Mouse (Mus musculus) adrenal gland (tissue): ENCODE measurements at regions not wholly inside any gene's neighbourhood (a gene's known extent, or its start where the extent isn't known, plus 50 kb on each side); places are given as distances from the start of the nearest gene placed in this dataset.
"Not testable (repeated sequence)": the region's sequence is repeated elsewhere in the genome, so short reads cannot be mapped to it uniquely, and the experiment has no call there.

Experiments
- intact Hi-C: fragments of 180-260 bp; cut with DNase I; formaldehyde crosslinking; loops from one replicate; pipeline ENCODE4 v1.15.1; 2025

DNA sequence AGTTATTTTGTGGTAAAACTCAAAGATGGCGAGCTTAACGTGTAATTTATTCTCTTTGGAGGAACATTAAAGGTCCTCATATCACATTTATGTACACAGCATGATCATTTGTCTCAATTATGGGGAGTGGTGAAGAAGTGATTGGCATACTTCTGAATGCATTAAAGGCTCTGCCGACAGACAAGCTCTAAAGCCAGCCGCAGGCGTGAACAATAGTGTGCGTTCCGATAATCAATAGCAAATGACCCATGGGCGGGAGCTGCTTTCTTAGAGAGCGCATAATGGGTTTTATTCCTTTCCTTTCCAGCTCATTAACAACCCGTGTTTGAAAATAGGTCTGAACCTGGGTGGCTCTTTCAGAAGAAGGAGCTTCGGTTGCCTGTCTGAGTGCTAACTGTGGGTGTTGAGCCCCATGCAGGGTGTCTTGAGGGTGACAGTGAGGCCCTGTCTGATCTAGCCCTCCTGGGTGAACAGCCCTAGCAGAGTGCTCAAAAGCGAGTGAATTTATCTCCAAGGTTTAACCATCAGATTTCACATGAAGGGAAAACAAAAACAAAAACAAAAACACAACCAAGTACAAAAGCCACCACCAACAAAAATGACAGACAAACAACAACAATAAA is 210.5 kb downstream of the Zfp619 start:
- intact Hi-C loops, result no loop called here

- intact Hi-C loops, result no loop called here
These were observed 211.4 kb downstream of the Zfp619 start for GRCm38 (mm10) chr7:39728930-39729329.

DNA sequence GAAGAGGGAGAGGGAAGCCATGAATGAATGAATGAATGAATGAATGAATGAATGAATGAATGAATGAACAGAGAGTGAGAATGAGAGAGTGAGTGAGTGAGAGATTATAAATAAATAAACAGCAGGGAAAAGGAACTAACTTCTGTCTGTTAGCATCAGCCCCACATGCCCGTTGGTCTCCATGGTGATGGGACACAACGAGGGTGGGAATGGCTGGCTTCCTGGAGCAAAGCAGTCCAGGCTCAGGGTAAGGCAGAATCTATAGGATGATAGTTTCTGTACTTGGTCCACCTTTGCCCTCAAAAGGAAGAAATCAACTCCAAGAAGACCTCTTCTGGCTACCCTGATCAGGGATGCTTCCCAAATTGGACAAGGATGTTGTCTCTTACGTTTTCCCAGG is 212.2 kb downstream of the Zfp619 start:
- intact Hi-C loops, result no loop called here

- intact Hi-C loops, result no loop called here
These were observed 215.2 kb downstream of the Zfp619 start for GRCm38 (mm10) chr7:39732790-39733189.

DNA sequence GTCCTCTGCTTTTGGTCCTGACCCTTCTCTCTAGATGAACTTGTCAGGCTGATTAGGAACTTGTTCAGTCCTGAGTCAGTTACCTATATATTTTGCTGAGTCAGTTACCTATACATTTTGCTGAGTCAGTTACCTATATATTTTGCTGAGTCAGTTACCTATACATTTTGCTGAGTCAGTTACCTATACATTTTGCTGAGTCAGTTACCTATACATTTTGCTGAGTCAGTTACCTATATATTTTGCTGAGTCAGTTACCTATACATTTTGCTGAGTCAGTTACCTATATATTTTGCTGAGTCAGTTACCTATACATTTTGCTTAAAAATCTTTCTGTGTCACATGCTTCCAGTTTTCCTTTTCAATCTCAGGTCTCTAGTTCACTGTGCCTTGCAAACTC is 230.8 kb downstream of the Zfp619 start:
- intact Hi-C loops, result not testable (repeated sequence)

GRCm38 (mm10) chr7:39750448-39750847 is 232.9 kb downstream of the Zfp619 start:
- intact Hi-C loops, result no loop called here

DNA sequence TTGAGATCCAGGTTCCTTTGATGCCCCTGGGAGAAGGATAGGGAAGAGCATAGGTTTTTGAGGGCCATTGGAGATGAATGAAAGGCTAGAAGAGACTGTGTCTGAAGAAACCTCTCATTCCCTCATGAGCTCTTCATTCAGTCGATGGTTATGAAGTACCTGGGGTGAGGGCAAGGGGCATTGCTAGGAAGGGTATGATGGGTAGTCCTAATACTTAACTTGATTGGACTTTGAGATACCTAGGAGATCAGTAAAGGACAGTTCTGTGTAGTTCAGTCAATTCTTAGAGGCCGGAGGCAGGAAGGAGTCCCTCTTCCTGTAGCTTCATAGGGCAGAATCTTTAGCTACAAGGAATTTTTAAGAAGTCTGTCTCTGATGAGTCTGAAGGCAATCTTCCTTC is 246.8 kb downstream of the Zfp619 start:
- intact Hi-C loops, result no loop called here

GRCm38 (mm10) chr7:39765094-39765493 is 247.5 kb downstream of the Zfp619 start:
- intact Hi-C loops, result no loop called here

DNA sequence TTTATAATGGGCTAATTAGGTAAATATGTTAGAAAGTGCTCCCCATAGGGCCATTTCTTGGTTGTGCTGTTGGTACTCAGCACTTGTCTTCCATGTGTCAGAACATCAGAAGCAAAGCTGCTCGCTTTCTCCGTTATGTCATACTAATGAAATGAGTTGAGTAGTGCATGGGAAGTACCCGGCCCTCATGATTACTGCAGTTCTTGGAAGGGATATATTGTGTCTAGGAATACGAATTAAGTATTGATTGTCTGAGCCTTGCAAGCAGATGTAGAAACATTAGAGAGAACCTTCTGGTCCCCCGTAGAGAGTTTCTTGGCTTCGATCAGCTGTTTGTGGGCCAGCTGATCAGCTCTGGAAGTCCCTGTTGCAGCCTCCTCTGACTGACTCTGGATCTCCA is 255.7 kb downstream of the Zfp619 start:
- intact Hi-C loops, result no loop called here

- intact Hi-C loops, result no loop called here
These were observed 271.8 kb downstream of the Zfp619 start for GRCm38 (mm10) chr7:39789321-39789720.

GRCm38 (mm10) chr7:39789880-39790279 is 272.3 kb downstream of the Zfp619 start:
- intact Hi-C loops, result no loop called here

DNA sequence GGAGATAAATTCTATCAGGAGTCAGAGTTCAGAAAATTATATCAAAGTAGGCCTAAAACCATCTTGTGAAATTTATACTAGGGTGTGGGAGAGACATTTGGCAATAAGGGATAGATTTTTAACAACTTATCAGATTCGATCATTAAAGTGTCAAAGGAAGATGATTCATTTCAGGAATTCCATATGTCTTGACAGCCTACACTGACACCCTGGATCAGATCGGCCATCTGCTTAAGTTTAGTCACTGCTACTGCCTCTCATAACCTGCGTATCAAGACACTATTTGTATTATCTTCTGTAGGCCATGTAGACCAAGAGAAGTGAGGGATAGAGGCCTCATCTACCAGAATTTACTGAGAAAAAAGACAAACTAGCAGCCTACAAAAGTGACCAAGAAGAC is 277.2 kb downstream of the Zfp619 start:
- intact Hi-C loops, result no loop called here

- intact Hi-C loops, result no loop called here
These were observed 286.7 kb downstream of the Zfp619 start for GRCm38 (mm10) chr7:39804276-39804675.

DNA sequence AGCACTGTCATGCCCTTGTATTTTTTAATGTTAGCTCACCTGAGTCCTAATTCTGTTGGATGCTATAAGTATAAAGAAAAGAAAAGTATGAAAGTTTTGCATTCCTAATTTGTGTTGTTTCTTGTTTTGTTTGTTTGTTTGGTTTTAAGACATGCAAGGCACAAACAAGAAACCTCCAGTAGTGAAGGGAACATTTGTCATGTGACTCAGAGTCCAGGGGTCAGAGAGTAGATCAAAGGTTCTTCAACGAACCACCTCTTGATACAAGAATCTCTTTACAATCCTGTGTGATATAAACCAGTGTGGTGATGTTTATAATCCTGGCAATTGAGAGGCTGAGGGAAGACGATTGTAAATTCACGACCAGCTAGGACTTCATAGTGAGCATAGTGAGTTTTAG is 300.5 kb downstream of the Zfp619 start:
- intact Hi-C loops, result no loop called here

- intact Hi-C loops, result no loop called here
These were observed 305.1 kb downstream of the Zfp619 start for GRCm38 (mm10) chr7:39822550-39823178.

DNA sequence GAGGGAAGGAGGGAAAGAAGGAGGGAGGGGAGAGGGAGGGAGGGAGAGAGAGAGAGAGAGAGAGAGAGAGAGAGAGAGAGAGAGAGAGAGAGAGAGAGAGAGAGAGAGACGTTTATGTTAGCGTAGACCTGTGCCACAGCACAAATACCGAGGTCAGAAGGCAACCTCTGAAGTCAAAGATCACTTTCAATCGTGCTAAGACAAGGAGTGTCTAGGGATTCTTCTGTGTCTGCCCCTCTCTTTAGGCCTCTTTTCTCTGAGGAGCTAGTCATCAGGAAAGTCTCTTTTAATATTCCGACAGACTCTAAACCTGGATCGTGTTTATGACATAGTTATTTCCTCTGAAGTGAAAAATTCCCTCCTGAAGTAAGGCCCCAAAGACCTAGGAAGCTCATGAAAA is 310.8 kb downstream of the Zfp619 start:
- intact Hi-C loops, result no loop called here

DNA sequence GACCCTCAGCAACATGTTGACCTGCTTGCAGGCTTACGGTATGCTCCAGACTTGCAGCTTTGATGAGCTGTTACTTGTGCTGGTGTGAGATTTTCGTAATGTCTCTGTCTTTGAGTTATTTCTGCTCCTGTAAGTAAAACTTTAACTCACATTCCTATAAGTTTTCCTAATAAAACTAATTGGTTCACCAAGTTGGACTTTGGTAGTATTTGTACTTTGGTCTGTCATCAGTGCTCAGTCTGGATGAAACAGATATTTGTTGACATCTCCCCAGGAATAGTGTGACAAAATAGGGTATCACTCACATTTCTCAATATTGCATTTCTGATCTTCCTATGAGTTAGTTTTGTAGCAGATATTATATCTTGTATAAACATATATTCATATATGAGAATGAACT is 313.3 kb downstream of the Zfp619 start:
- intact Hi-C loops, result no loop called here

DNA sequence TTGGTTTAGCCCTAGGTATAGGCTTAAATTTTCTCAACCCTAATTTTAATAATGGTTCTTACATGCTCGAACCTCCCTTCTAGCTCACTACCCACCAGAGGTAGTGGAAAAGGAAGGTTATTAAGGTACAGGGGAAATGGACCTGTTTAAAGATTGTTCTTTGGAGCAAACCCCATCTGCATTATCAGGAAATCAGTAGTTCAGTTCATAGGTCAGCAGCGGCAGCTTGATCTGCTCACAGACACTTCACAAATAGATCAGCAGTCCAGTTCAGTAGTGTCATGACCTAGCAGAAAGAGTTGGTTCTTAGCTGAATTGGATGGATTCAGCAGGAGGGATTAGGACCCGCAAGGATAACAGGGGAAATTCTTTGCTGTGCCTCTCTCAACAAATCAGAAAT is 324.4 kb downstream of the Zfp619 start:
- intact Hi-C loops, result loop anchor here (10.0 kb wide), 1 partner anchor 243 kb away; no protein-coding TSS in a partner anchor

GRCm38 (mm10) chr7:39847914-39848782 is 330.6 kb downstream of the Zfp619 start:
- intact Hi-C loops, result loop anchor here (2.0 to 10.0 kb wide), 2 partner anchors 237 to 427 kb away; no protein-coding TSS in a partner anchor

DNA sequence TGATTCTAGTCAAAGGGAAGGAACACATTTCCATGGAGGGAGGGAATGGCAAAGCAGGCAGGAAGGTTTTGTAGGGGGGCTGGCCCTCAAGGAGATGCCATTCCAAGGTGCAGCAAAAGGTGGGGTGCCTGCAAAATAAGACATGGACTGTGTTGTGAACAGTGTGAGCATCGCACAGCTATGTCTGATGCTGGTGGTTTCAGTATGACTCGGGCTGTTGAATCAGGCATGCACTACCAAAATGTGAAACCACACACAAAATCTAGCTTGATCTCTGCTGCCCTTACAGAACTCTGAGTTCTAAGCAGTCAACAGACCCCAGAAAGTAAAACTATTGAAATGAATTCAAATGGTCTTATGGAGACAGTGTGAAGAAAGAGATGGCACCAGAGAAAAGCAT is 339.7 kb downstream of the Zfp619 start:
- intact Hi-C loops, result no loop called here

GRCm38 (mm10) chr7:39862835-39863234 is 345.3 kb downstream of the Zfp619 start:
- intact Hi-C loops, result no loop called here

- intact Hi-C loops, result no loop called here
These were observed 346.6 kb downstream of the Zfp619 start for GRCm38 (mm10) chr7:39864130-39864529.
